14 mouse cellular contexts compared by ENCODE assay signal in genomic region chr12:70812176-70812575, GRCm38 (mm10). TPM values are rescaled to one million over a fixed set of nuclear protein-coding genes. Genes with fewer than 3 reads are reported as not detected.
A peak's percentile ranks its signal among the peaks of the same experiment; 100 is the strongest.
DNase-seq lines count a peak whose midpoint lies in the region; ATAC-seq and TF ChIP-seq lines count a peak whose summit lies in the region.
"Had no signal": no experiment of that assay in that cellular context is flagged by ENCODE, and none has a peak within 500 bp of the region (broad histone marks: within the 10 kb centered on the region; RNA-seq: fewer than 3 reads in every experiment).

No protein-coding gene starts in this region.

- no peak for TF ChIP-seq POLR2A in kidney, adult 2 months (IDR thresholded peaks at IDR 0.05; ENCODE audit: low read depth, low read length)

- no peaks in the 10 kb centered on the region for H3K9me3 ChIP-seq in kidney, embryonic 16.5 days (ENCODE audit: low read length)
- no peaks in the 10 kb centered on the region for H3K9me3 ChIP-seq in intestine, embryonic 16.5 days (ENCODE audit: control insufficient read depth, low read length)
- H3K9me3 ChIP-seq: embryonic facial prominence, embryonic 15.5 days; hindbrain, embryonic 13.5 days; midbrain, embryonic 12.5 days had no signal

- TF ChIP-seq CTCF in kidney, adult 2 months (conservative IDR thresholded peaks at IDR 0.05; ENCODE audit: insufficient read depth, insufficient read length, low read depth, low read length), result no peak

- no peak overlapping the region for H3K4me3 ChIP-seq in kidney, adult 2 months (ENCODE audit: insufficient read depth, low read depth, low read length)
- no peak overlapping the region for H3K4me3 ChIP-seq in kidney, embryonic 16.5 days (ENCODE audit: low read length)
- no peak overlapping the region for H3K4me3 ChIP-seq in intestine, embryonic 16.5 days (ENCODE audit: low read length)
- H3K4me3 ChIP-seq: embryonic facial prominence, embryonic 15.5 days; hindbrain, embryonic 13.5 days; midbrain, embryonic 12.5 days had no signal

- ATAC-seq in kidney, embryonic 16.5 days (ENCODE audit: low FRiP score, low TSS enrichment), result no peak
- ATAC-seq in intestine, embryonic 16.5 days, result peak; percentile 53; the same call in 1 of the 2 replicates

- peak; percentile 54 for DNase-seq in kidney, adult 2 months
- DNase-seq in cerebellum, postnatal 14 days, result peak; percentile 74 to 79
- peak; percentile 65 to 81 for DNase-seq in lung, postnatal 4 days
- DNase-seq in spleen, postnatal 4 days (ENCODE audit: low spot score in 2 of 2), result no peak
- DNase-seq in adrenal gland, adult 8-10 months, result no peak
- no peak for DNase-seq in thymus, adult 18-20 months
- DNase-seq: adrenal gland, adult 2 months; retina, postnatal 1 day; thymus, postnatal 25 days had no signal

- no peak overlapping the region for H3K9ac ChIP-seq in kidney, embryonic 16.5 days (replicated peaks; ENCODE audit: low read length)
- H3K9ac ChIP-seq in intestine, embryonic 16.5 days (ENCODE audit: low read depth, low read length), result no peak overlapping the region
- H3K9ac ChIP-seq: embryonic facial prominence, embryonic 15.5 days; hindbrain, embryonic 13.5 days; midbrain, embryonic 12.5 days had no signal

- WGBS in kidney, adult 2 months, result 63% methylated on average over 6 of the region's 6 CpGs
- WGBS in kidney, embryonic 16.5 days, result 59% methylated on average over 6 of the region's 6 CpGs
- WGBS in intestine, embryonic 16.5 days, result 57% methylated on average over 6 of the region's 6 CpGs

- H3K27me3 ChIP-seq in kidney, adult 2 months (replicated peaks; ENCODE audit: control insufficient read depth, insufficient read depth, low read length), result no peaks in the 10 kb centered on the region
- H3K27me3 ChIP-seq in kidney, embryonic 16.5 days (ENCODE audit: insufficient read depth, low read length), result no peaks in the 10 kb centered on the region
- no peaks in the 10 kb centered on the region for H3K27me3 ChIP-seq in intestine, embryonic 16.5 days (replicated peaks; ENCODE audit: control insufficient read depth, insufficient read depth, low read length)
- H3K27me3 ChIP-seq: embryonic facial prominence, embryonic 15.5 days; hindbrain, embryonic 13.5 days; midbrain, embryonic 12.5 days had no signal

- H3K27ac ChIP-seq in kidney, adult 2 months (ENCODE audit: insufficient read depth, low read depth, low read length), result no peak overlapping the region
- H3K27ac ChIP-seq in kidney, embryonic 16.5 days (ENCODE audit: low read length), result no peak overlapping the region
- H3K27ac ChIP-seq in intestine, embryonic 16.5 days (ENCODE audit: low read length), result no peak overlapping the region
- H3K27ac ChIP-seq: embryonic facial prominence, embryonic 15.5 days; hindbrain, embryonic 13.5 days; midbrain, embryonic 12.5 days had no signal

- no peaks in the 10 kb centered on the region for H3K36me3 ChIP-seq in kidney, adult 2 months (ENCODE audit: control insufficient read depth, insufficient read depth, low read length)
- H3K36me3 ChIP-seq in kidney, embryonic 16.5 days (ENCODE audit: insufficient read depth, low read length), result no peaks in the 10 kb centered on the region
- no peaks in the 10 kb centered on the region for H3K36me3 ChIP-seq in intestine, embryonic 16.5 days (ENCODE audit: control insufficient read depth, insufficient read depth, low read length)
- H3K36me3 ChIP-seq: embryonic facial prominence, embryonic 15.5 days; hindbrain, embryonic 13.5 days; midbrain, embryonic 12.5 days had no signal

- no peak overlapping the region for H3K4me2 ChIP-seq in kidney, embryonic 16.5 days (replicated peaks; ENCODE audit: low read depth, low read length)
- H3K4me2 ChIP-seq in intestine, embryonic 16.5 days (ENCODE audit: low read depth, low read length), result no peak overlapping the region
- H3K4me2 ChIP-seq: embryonic facial prominence, embryonic 15.5 days; hindbrain, embryonic 13.5 days; midbrain, embryonic 12.5 days had no signal

- H3K4me1 ChIP-seq in kidney, adult 2 months (ENCODE audit: control insufficient read depth, insufficient read depth, low read length), result no peaks in the 10 kb centered on the region
- H3K4me1 ChIP-seq in kidney, embryonic 16.5 days (ENCODE audit: insufficient read depth, low read length), result no peaks in the 10 kb centered on the region
- H3K4me1 ChIP-seq in intestine, embryonic 16.5 days (ENCODE audit: control insufficient read depth, insufficient read depth, low read length), result peaks cover 2% of the 10 kb centered on the region; the same call in 1 of the 2 replicates
- H3K4me1 ChIP-seq: hindbrain, embryonic 13.5 days; midbrain, embryonic 12.5 days had no signal

RNA-seq across cellular contexts. Expression of gene Frmd6, which starts 13.1 kb away (rescaled TPM):
- 6.4 and 6.8 TPM in 2 replicates for polyA plus RNA-seq in kidney, adult 2 months (2012; rRNA removed)
- polyA plus RNA-seq in kidney, embryonic 16.5 days (2015; fragmentation: Nextera tagmentation; extraction: Ambion mirVana), result 21.8 and 22.7 TPM in 2 replicates
- polyA plus RNA-seq in intestine, embryonic 16.5 days (2015; fragmentation: Nextera tagmentation; extraction: Ambion mirVana), result 11.1 and 11.2 TPM in 2 replicates
- total RNA-seq in adrenal gland, adult 8-10 months (2022), result 100 to 1,000 TPM in 2 of 4 experiments, 10 to 100 TPM in 2; 55.0 to 240 (median 120) TPM

Comparison
In these comparisons a context has a peak if more than half of its experiments do, and no peak if none do; other contexts are left out.
1. DNase-seq: peak in kidney, adult 2 months (single experiment), cerebellum, postnatal 14 days (2 of 2) and lung, postnatal 4 days (2 of 2); none in spleen, postnatal 4 days (0 of 2), adrenal gland, adult 8-10 months (single experiment) and thymus, adult 18-20 months (0 of 2).